Mouse (Mus musculus): ENCODE data around the gene Gm2016. TPM values are rescaled to one million over a fixed set of nuclear protein-coding genes. Genes with fewer than 3 reads are reported as not detected.
"Not testable (repeated sequence)": the region's sequence is repeated elsewhere in the genome, so short reads cannot be mapped to it uniquely, and the experiment has no call there.

The Gm2016 gene
- not detected in 2 replicates for polyA plus RNA-seq (2015; fragmentation: Nextera tagmentation; extraction: Ambion mirVana)

DNA sequence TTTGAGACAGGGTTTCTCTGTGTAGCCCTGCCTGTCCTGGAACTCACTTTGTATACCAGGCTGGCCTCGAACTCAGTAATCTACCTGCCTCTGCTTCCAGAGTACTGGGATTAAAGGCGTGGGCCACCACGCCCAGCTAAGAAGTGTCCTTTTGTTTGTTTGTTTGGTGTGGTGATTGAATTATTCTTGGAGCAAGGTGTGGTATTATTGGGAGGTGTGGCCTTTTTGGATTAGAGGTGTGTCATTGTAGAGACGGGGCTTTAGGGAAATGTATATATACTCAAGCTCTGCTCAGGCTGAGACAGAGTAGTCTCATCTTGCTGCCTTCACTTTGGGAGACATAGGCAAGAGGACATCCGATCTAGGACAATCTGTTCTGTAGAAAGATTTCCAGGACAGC, at the start of gene Gm2016:
TSS of gene Gm2016 (plus strand) at position 301 of the 400 bp plus-strand sequence.
- H3K4me2 ChIP-seq (replicated peaks; ENCODE audit: low read depth); H3K4me1 ChIP-seq (replicated peaks; ENCODE audit: control insufficient read depth, insufficient read depth, low read length); H3K9ac ChIP-seq (ENCODE audit: low read depth, low read length); H3K27me3 ChIP-seq (replicated peaks; ENCODE audit: control insufficient read depth, insufficient read depth, low read length); ATAC-seq; H3K9me3 ChIP-seq (ENCODE audit: control insufficient read depth); H3K36me3 ChIP-seq (ENCODE audit: control insufficient read depth, insufficient read depth); H3K4me3 ChIP-seq (ENCODE audit: low read depth, low read length); H3K27ac ChIP-seq (ENCODE audit: low read depth, low read length): not testable (repeated sequence)
- WGBS: 81% methylated on average over 5 of the region's 5 CpGs

DNA sequence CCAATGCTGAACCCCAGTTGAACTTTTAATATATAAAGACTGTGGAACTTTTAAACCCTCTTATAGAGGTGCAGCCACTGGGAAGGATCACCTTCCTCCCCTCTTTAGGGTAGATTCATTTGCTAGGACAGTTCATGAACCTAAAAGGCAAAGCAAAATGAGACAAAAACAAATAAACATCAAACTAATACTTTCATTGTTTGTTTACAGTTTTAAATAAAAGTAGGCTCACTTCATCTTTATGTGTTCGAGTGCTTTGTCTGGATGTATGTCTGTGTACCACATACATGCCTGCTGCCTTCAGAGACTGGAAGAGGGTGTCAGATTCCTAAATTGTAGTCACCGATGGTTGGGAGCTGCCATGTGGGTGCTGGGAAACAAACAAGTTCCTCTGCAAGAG, 31.6 kb upstream of the Gm2016 start, which contains the start of gene Gm2001:
TSS of gene Gm2001 (minus strand) at position 101 of the 400 bp plus-strand sequence.
- not testable (repeated sequence) for ATAC-seq; H3K4me2 ChIP-seq (replicated peaks; ENCODE audit: low read depth); H3K27me3 ChIP-seq (replicated peaks; ENCODE audit: control insufficient read depth, insufficient read depth, low read length); H3K36me3 ChIP-seq (ENCODE audit: control insufficient read depth, insufficient read depth); H3K4me3 ChIP-seq (ENCODE audit: low read depth, low read length); H3K27ac ChIP-seq (ENCODE audit: low read depth, low read length); H3K9me3 ChIP-seq (ENCODE audit: control insufficient read depth); H3K9ac ChIP-seq (ENCODE audit: low read depth, low read length); H3K4me1 ChIP-seq (replicated peaks; ENCODE audit: control insufficient read depth, insufficient read depth, low read length)
- 72% methylated on average over 1 of the region's 2 CpGs for whole genome bisulfite sequencing

DNA sequence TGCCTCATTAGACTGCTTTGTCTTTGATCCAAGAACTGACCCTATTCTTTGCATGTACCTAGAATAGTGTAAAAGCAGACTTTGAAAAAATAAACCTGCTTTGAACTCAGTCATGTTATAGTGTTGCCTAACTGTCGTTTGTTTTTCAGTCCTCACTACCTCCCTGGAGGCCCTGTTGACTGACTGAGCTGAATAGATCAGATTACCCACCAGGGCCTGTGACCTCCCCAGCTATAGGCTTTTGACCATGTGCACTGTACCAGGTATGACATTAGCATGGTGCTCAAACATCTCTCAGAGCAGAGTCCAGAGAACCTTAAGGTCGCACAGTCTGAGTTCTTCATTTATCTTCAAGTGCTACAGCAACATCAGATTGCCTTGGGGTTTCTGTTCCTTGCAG, 23.2 kb upstream of the Gm2016 start:
- not testable (repeated sequence) for ATAC-seq
- no CpG with 5 or more reads among the region's 2 CpGs for WGBS

DNA sequence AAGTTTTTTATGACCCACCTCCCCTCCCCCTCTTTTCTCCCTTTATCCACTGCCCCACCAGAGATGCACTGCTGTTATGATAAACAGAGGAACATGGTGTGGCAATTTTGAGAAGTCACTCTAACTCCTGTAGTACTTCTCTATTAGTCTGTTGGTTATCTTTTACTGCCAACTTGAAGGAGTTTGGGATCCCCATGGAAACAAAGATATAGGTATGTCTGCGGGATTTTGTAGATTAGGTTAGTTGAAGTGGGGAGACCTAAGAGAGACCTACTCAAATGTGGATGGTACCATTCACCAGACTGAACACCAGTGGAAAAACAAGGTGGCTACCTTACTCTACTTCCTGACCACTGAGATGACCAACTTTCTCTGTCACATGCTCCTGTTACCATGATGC, 17.8 kb upstream of the Gm2016 start:
- not testable (repeated sequence) for ATAC-seq; H3K4me1 ChIP-seq (replicated peaks; ENCODE audit: control insufficient read depth, insufficient read depth, low read length); H3K27ac ChIP-seq (ENCODE audit: low read depth, low read length); H3K4me2 ChIP-seq (replicated peaks; ENCODE audit: low read depth); H3K9me3 ChIP-seq (ENCODE audit: control insufficient read depth); H3K4me3 ChIP-seq (ENCODE audit: low read depth, low read length); H3K27me3 ChIP-seq (replicated peaks; ENCODE audit: control insufficient read depth, insufficient read depth, low read length); H3K9ac ChIP-seq (ENCODE audit: low read depth, low read length); H3K36me3 ChIP-seq (ENCODE audit: control insufficient read depth, insufficient read depth)
- 82% methylated on average over 1 of the region's 1 CpGs for WGBS

More for the DNA sequence above, 23.2 kb upstream of the Gm2016 start:
- not testable (repeated sequence) for H3K36me3 ChIP-seq (ENCODE audit: control insufficient read depth, insufficient read depth); H3K27ac ChIP-seq (ENCODE audit: low read depth, low read length); H3K4me1 ChIP-seq (replicated peaks; ENCODE audit: control insufficient read depth, insufficient read depth, low read length); H3K4me3 ChIP-seq (ENCODE audit: low read depth, low read length); H3K9me3 ChIP-seq (ENCODE audit: control insufficient read depth); H3K27me3 ChIP-seq (replicated peaks; ENCODE audit: control insufficient read depth, insufficient read depth, low read length); H3K9ac ChIP-seq (ENCODE audit: low read depth, low read length); H3K4me2 ChIP-seq (replicated peaks; ENCODE audit: low read depth)

DNA sequence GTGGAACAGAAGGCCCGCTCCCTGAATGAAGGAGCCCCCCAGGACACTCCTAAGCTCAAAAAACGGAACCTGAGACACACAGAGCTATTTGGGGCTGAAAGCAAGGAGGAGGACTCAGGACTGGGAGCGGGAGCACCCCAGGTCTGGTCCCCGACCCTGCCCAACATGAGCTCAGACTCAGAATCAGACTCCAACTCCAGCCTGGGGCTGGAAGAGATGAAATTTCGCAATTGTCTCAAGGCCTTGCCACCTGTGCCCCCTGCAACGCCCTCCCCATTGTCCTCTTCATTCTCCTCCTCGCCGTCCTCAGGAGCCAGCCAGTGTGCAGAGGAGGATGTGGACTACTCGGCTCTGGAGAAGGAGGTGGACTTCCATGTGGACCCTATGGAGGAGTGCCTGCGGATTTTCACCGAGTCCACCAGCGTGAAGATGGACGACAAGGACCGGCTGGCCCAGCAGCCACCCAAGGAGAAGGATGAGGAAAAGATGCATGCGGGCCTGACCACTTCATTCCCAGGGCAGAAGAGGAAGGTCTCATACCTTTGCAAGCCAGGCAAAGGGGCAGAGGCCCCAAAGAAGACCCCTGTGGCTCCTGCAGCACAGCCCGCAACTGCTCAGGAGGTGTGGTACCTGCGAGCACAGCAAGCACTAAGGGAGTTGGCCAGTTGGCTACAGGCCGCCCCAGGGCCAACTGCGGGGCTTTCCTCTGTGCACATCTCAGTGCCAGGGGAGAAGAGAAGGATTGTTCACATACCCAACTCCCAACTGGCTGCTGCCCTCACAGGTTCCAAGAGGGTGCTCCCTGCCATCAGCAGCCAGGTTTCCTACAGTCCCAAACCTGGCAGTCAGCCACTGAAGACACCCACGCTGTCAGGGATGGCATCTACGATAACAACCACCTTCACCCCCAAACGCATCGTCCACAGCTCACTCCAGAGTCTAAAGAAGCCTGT, 11.9 kb upstream of the Gm2016 start:
- WGBS: 84% methylated on average over 23 of the region's 23 CpGs
- H3K27ac ChIP-seq (ENCODE audit: low read depth, low read length); H3K27me3 ChIP-seq (replicated peaks; ENCODE audit: control insufficient read depth, insufficient read depth, low read length); H3K36me3 ChIP-seq (ENCODE audit: control insufficient read depth, insufficient read depth); H3K4me1 ChIP-seq (replicated peaks; ENCODE audit: control insufficient read depth, insufficient read depth, low read length); H3K4me2 ChIP-seq (replicated peaks; ENCODE audit: low read depth); ATAC-seq; H3K4me3 ChIP-seq (ENCODE audit: low read depth, low read length); H3K9ac ChIP-seq (ENCODE audit: low read depth, low read length); H3K9me3 ChIP-seq (ENCODE audit: control insufficient read depth): not testable (repeated sequence)

DNA sequence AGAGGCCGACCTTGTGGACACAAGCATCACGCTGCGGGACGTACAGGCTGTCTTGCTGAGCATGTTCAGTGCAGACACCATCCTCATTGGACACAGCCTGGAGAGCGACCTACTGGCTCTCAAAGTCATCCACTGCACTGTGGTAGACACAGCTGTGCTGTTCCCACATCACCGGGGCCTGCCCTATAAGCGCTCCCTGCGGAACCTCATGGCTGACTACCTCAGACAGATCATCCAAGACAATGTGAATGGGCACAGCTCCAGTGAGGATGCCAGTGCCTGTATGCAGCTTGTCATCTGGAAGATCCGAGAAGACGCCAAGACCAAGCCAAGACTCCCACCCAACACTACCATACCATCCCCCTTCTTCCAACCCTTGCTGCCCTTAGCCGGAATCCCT, 10.2 kb upstream of the Gm2016 start:
- not testable (repeated sequence) for H3K9ac ChIP-seq (ENCODE audit: low read depth, low read length); H3K4me1 ChIP-seq (replicated peaks; ENCODE audit: control insufficient read depth, insufficient read depth, low read length); H3K9me3 ChIP-seq (ENCODE audit: control insufficient read depth); H3K27ac ChIP-seq (ENCODE audit: low read depth, low read length); ATAC-seq; H3K4me2 ChIP-seq (replicated peaks; ENCODE audit: low read depth); H3K27me3 ChIP-seq (replicated peaks; ENCODE audit: control insufficient read depth, insufficient read depth, low read length); H3K4me3 ChIP-seq (ENCODE audit: low read depth, low read length); H3K36me3 ChIP-seq (ENCODE audit: control insufficient read depth, insufficient read depth)
- WGBS: 86% methylated on average over 8 of the region's 11 CpGs

DNA sequence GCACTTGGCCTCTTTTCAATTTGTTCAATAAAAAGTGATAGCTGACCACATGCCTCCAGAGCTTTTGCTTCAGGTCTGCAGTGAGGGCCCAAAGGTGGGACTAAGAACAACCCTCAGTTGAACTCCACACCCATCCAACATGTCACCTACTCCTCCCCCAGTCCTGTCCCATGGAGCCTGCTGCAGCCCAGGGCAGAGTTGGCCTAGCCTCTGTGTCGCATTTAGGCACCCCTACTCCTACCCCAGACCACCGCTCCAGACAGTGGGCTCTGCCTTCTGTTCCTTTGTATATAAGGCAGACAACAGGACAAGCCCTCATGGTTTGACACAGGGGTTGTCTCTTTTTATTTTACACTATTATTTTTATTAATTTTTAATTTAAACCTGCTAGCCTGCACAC, 9.8 kb upstream of the Gm2016 start:
- H3K4me3 ChIP-seq (ENCODE audit: low read depth, low read length); H3K9ac ChIP-seq (ENCODE audit: low read depth, low read length); ATAC-seq; H3K27me3 ChIP-seq (replicated peaks; ENCODE audit: control insufficient read depth, insufficient read depth, low read length); H3K27ac ChIP-seq (ENCODE audit: low read depth, low read length); H3K9me3 ChIP-seq (ENCODE audit: control insufficient read depth); H3K36me3 ChIP-seq (ENCODE audit: control insufficient read depth, insufficient read depth); H3K4me2 ChIP-seq (replicated peaks; ENCODE audit: low read depth); H3K4me1 ChIP-seq (replicated peaks; ENCODE audit: control insufficient read depth, insufficient read depth, low read length): not testable (repeated sequence)
- 87% methylated on average over 2 of the region's 2 CpGs for WGBS

DNA sequence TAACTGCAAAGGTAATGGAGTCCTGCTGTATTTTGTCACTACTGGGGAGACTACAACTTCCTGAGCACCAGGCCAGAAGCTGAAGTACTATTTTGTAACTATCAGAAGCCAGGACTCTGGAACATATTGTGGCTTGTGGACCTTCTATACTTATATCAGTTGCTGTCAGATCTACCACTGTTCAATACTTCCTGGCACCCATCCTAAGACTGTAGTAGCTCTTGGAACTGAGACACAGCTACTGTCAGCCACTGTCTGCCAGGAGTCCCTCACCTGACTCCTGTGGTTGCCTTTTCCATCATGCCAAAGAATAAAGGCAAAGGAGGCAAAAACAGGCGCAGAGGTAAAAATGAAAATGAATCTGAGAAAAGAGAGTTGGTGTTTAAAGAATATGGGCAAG, 21.2 kb downstream of the Gm2016 start, which contains the start of gene Gm2022:
TSS of gene Gm2022 (plus strand) at position 301 of the 400 bp plus-strand sequence.
- not testable (repeated sequence) for H3K4me1 ChIP-seq (replicated peaks; ENCODE audit: control insufficient read depth, insufficient read depth, low read length); H3K4me2 ChIP-seq (replicated peaks; ENCODE audit: low read depth); ATAC-seq; H3K9ac ChIP-seq (ENCODE audit: low read depth, low read length); H3K27me3 ChIP-seq (replicated peaks; ENCODE audit: control insufficient read depth, insufficient read depth, low read length); H3K36me3 ChIP-seq (ENCODE audit: control insufficient read depth, insufficient read depth); H3K27ac ChIP-seq (ENCODE audit: low read depth, low read length); H3K9me3 ChIP-seq (ENCODE audit: control insufficient read depth); H3K4me3 ChIP-seq (ENCODE audit: low read depth, low read length)
- WGBS: 100% methylated on average over 1 of the region's 1 CpGs

DNA sequence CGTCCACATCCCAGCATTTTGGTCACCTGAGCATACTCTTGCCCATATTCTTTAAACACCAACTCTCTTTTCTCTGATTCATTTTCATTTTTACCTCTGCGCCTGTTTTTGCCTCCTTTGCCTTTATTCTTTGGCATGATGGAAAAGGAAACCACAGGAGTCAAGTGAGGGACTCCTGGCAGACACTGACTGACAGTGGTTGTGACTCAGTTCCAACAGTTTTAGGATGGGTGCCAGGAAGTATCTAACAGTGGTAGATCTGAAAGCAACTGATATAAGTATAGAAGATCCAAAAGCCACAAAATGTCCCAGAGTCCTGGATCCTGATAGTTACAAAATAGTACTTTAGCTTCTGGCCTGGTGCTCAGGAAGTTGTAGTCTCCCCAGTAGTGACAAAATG, 45.8 kb downstream of the Gm2016 start, which contains the start of gene Gm2035:
TSS of gene Gm2035 (minus strand) at position 137 of the 400 bp plus-strand sequence.
- not testable (repeated sequence) for H3K27me3 ChIP-seq (replicated peaks; ENCODE audit: control insufficient read depth, insufficient read depth, low read length); H3K4me3 ChIP-seq (ENCODE audit: low read depth, low read length); H3K9ac ChIP-seq (ENCODE audit: low read depth, low read length); H3K27ac ChIP-seq (ENCODE audit: low read depth, low read length); H3K4me1 ChIP-seq (replicated peaks; ENCODE audit: control insufficient read depth, insufficient read depth, low read length); H3K9me3 ChIP-seq (ENCODE audit: control insufficient read depth); H3K4me2 ChIP-seq (replicated peaks; ENCODE audit: low read depth); ATAC-seq; H3K36me3 ChIP-seq (ENCODE audit: control insufficient read depth, insufficient read depth)
- WGBS: 69% methylated on average over 2 of the region's 2 CpGs

Measured in intestine, postnatal 0 days (tissue).